ENCODE assay signal across 9 mouse cellular contexts in genomic region chr19:8886916-8887584, GRCm38 (mm10). TPM values are rescaled to one million over a fixed set of nuclear protein-coding genes. Genes with fewer than 3 reads are reported as not detected.
DNase-seq lines count a peak whose midpoint lies in the region; ATAC-seq lines count a peak whose summit lies in the region.
"Had no signal": no experiment of that assay in that cellular context is flagged by ENCODE, and none has a peak within 500 bp of the region (broad histone marks: within the 10 kb centered on the region; RNA-seq: fewer than 3 reads in every experiment).

No protein-coding gene starts in this region.

- no peak for ATAC-seq in forebrain, embryonic 16.5 days
- no peak for ATAC-seq in midbrain, embryonic 14.5 days (ENCODE audit: low FRiP score, low TSS enrichment)
- no peak for ATAC-seq in stomach, embryonic 15.5 days (ENCODE audit: insufficient read depth, low FRiP score, low read depth)

- no peaks in the 10 kb centered on the region for H3K27me3 ChIP-seq in forebrain, embryonic 10.5 days (ENCODE audit: poor library complexity, severe bottlenecking)
- no peaks in the 10 kb centered on the region for H3K27me3 ChIP-seq in forebrain, embryonic 16.5 days (replicated peaks; ENCODE audit: control insufficient read depth, insufficient read depth, low read length)
- H3K27me3 ChIP-seq in midbrain, embryonic 10.5 days (ENCODE audit: low read depth, poor library complexity, severe bottlenecking), result no peaks in the 10 kb centered on the region
- H3K27me3 ChIP-seq in midbrain, embryonic 14.5 days (ENCODE audit: control insufficient read depth, insufficient read depth, low read length), result no peaks in the 10 kb centered on the region
- no peaks in the 10 kb centered on the region for H3K27me3 ChIP-seq in stomach, embryonic 15.5 days (replicated peaks)

- H3K4me3 ChIP-seq in forebrain, embryonic 10.5 days, result peak overlapping the region; percentile 78
- no peak overlapping the region for H3K4me3 ChIP-seq in forebrain, embryonic 16.5 days (replicated peaks; ENCODE audit: low read length)
- peak overlapping the region; percentile 77 for H3K4me3 ChIP-seq in midbrain, embryonic 10.5 days
- H3K4me3 ChIP-seq in midbrain, embryonic 14.5 days (replicated peaks; ENCODE audit: low read depth, low read length), result no peak overlapping the region
- H3K4me3 ChIP-seq in stomach, embryonic 15.5 days (replicated peaks), result no peak overlapping the region

- no peak overlapping the region for H3K4me2 ChIP-seq in forebrain, embryonic 16.5 days (ENCODE audit: low read length)
- no peak overlapping the region for H3K4me2 ChIP-seq in midbrain, embryonic 14.5 days (ENCODE audit: low read length)
- 0 out of 2 replicates have a peak overlapping the region, but pooled peaks have one; percentile 57 for H3K4me2 ChIP-seq in stomach, embryonic 15.5 days

- DNase-seq in forebrain, embryonic 10.5 days (ENCODE audit: extremely low spot score, low spot score), result no peak
- no peak for DNase-seq in midbrain, embryonic 10.5 days (ENCODE audit: low spot score)
- no peak for DNase-seq in midbrain, embryonic 14.5 days
- DNase-seq in induced T-regulatory cell, adult 2 months (ENCODE audit: low read depth), result peak; percentile 15
- DNase-seq in layer of hippocampus, adult 9-10 months (ENCODE audit: low spot score), result no peak
- no peak for DNase-seq in spleen, postnatal 36 days (ENCODE audit: low spot score in 2 of 2)
- DNase-seq: kidney, postnatal 25 days had no signal

- WGBS in forebrain, embryonic 10.5 days, result 56% methylated on average over 1 of the region's 1 CpGs
- 65% methylated on average over 1 of the region's 1 CpGs for WGBS in forebrain, embryonic 16.5 days
- WGBS in midbrain, embryonic 10.5 days, result 57% methylated on average over 1 of the region's 1 CpGs
- whole genome bisulfite sequencing in midbrain, embryonic 14.5 days, result 54% methylated on average over 1 of the region's 1 CpGs
- WGBS in stomach, embryonic 15.5 days, result 43% methylated on average over 1 of the region's 1 CpGs

- peak overlapping the region; percentile 96 for H3K27ac ChIP-seq in forebrain, embryonic 10.5 days
- H3K27ac ChIP-seq in forebrain, embryonic 16.5 days (ENCODE audit: low read length), result no peak overlapping the region
- H3K27ac ChIP-seq in midbrain, embryonic 10.5 days (replicated peaks), result peak overlapping the region; percentile 94
- H3K27ac ChIP-seq in midbrain, embryonic 14.5 days (replicated peaks; ENCODE audit: low read depth, low read length), result no peak overlapping the region
- peak overlapping the region; percentile 80 for H3K27ac ChIP-seq in stomach, embryonic 15.5 days

- H3K36me3 ChIP-seq in forebrain, embryonic 10.5 days (replicated peaks), result peaks cover 22% of the 10 kb centered on the region
- H3K36me3 ChIP-seq in forebrain, embryonic 16.5 days (ENCODE audit: control insufficient read depth, insufficient read depth), result no peaks in the 10 kb centered on the region
- peaks cover 21% of the 10 kb centered on the region for H3K36me3 ChIP-seq in midbrain, embryonic 10.5 days
- peaks cover 3% of the 10 kb centered on the region for H3K36me3 ChIP-seq in midbrain, embryonic 14.5 days (ENCODE audit: control insufficient read depth, insufficient read depth, low read length)
- 0 out of 2 replicates have a peak, but pooled peaks cover 4% of the 10 kb centered on the region for H3K36me3 ChIP-seq in stomach, embryonic 15.5 days

- H3K9me3 ChIP-seq in forebrain, embryonic 10.5 days, result no peaks in the 10 kb centered on the region
- no peaks in the 10 kb centered on the region for H3K9me3 ChIP-seq in forebrain, embryonic 16.5 days (ENCODE audit: control insufficient read depth, low read length)
- no peaks in the 10 kb centered on the region for H3K9me3 ChIP-seq in midbrain, embryonic 10.5 days (replicated peaks)
- no peaks in the 10 kb centered on the region for H3K9me3 ChIP-seq in midbrain, embryonic 14.5 days (ENCODE audit: control insufficient read depth, low read length)
- no peaks in the 10 kb centered on the region for H3K9me3 ChIP-seq in stomach, embryonic 15.5 days

- H3K9ac ChIP-seq in forebrain, embryonic 16.5 days (replicated peaks; ENCODE audit: low read depth, low read length), result no peak overlapping the region
- no peak overlapping the region for H3K9ac ChIP-seq in midbrain, embryonic 14.5 days (replicated peaks; ENCODE audit: low read length)
- no peak overlapping the region for H3K9ac ChIP-seq in stomach, embryonic 15.5 days

- peaks cover 22% of the 10 kb centered on the region for H3K4me1 ChIP-seq in forebrain, embryonic 10.5 days
- H3K4me1 ChIP-seq in forebrain, embryonic 16.5 days (replicated peaks; ENCODE audit: control insufficient read depth, insufficient read depth, low read length), result peaks cover 13% of the 10 kb centered on the region
- H3K4me1 ChIP-seq in midbrain, embryonic 10.5 days, result peaks cover 24% of the 10 kb centered on the region
- H3K4me1 ChIP-seq in midbrain, embryonic 14.5 days (ENCODE audit: control insufficient read depth, insufficient read depth, low read length), result peaks cover 15% of the 10 kb centered on the region
- peaks cover 6% of the 10 kb centered on the region; the same call in 1 of the 2 replicates for H3K4me1 ChIP-seq in stomach, embryonic 15.5 days

RNA-seq across cellular contexts. Expression of gene 1810009A15Rik, which starts 1.6 kb away (rescaled TPM):
- polyA plus RNA-seq in forebrain, embryonic 10.5 days (2016; fragmentation: Nextera tagmentation; extraction: Ambion mirVana), result 178 and 183 TPM in 2 replicates
- 49.9 and 50.6 TPM in 2 replicates for polyA plus RNA-seq in forebrain, embryonic 16.5 days (2015; fragmentation: Nextera tagmentation; extraction: Ambion mirVana)
- 134 and 159 TPM in 2 replicates for polyA plus RNA-seq in midbrain, embryonic 10.5 days (2016; fragmentation: Nextera tagmentation; extraction: Ambion mirVana)
- polyA plus RNA-seq in midbrain, embryonic 14.5 days (2014; fragmentation: Nextera tagmentation; extraction: Ambion mirVana), result 40.4 and 43.1 TPM in 2 replicates
- polyA plus RNA-seq in stomach, embryonic 15.5 days (2015; fragmentation: Nextera tagmentation; extraction: Ambion mirVana), result 82.3 and 82.9 TPM in 2 replicates

RNA-seq across cellular contexts. Expression of gene Gm49416, which starts 1.7 kb away (rescaled TPM):
- 0.20 and 0.37 TPM in 2 replicates for polyA plus RNA-seq in forebrain, embryonic 10.5 days (2016; fragmentation: Nextera tagmentation; extraction: Ambion mirVana)
- 0.34 TPM in 1 of 2 replicates, not detected in the other for polyA plus RNA-seq in forebrain, embryonic 16.5 days (2015; fragmentation: Nextera tagmentation; extraction: Ambion mirVana)
- 0.17 TPM in 1 of 2 replicates, not detected in the other for polyA plus RNA-seq in midbrain, embryonic 10.5 days (2016; fragmentation: Nextera tagmentation; extraction: Ambion mirVana)
- polyA plus RNA-seq in midbrain, embryonic 14.5 days (2014; fragmentation: Nextera tagmentation; extraction: Ambion mirVana), result 0.30 TPM in 1 of 2 replicates, not detected in the other
- not detected in 2 replicates for polyA plus RNA-seq in stomach, embryonic 15.5 days (2015; fragmentation: Nextera tagmentation; extraction: Ambion mirVana)

RNA-seq across cellular contexts. Expression of gene Gm49403, which starts 3.3 kb away (rescaled TPM):
- polyA plus RNA-seq in forebrain, embryonic 10.5 days (2016; fragmentation: Nextera tagmentation; extraction: Ambion mirVana), result not detected in 2 replicates
- polyA plus RNA-seq in forebrain, embryonic 16.5 days (2015; fragmentation: Nextera tagmentation; extraction: Ambion mirVana), result not detected in 2 replicates
- polyA plus RNA-seq in midbrain, embryonic 10.5 days (2016; fragmentation: Nextera tagmentation; extraction: Ambion mirVana), result not detected in 2 replicates
- polyA plus RNA-seq in midbrain, embryonic 14.5 days (2014; fragmentation: Nextera tagmentation; extraction: Ambion mirVana), result not detected in 2 replicates
- not detected in 2 replicates for polyA plus RNA-seq in stomach, embryonic 15.5 days (2015; fragmentation: Nextera tagmentation; extraction: Ambion mirVana)

RNA-seq across cellular contexts. Expression of gene Lbhd1, which starts 3.5 kb away (rescaled TPM):
- 125 and 130 TPM in 2 replicates for polyA plus RNA-seq in forebrain, embryonic 10.5 days (2016; fragmentation: Nextera tagmentation; extraction: Ambion mirVana)
- 50.0 and 51.9 TPM in 2 replicates for polyA plus RNA-seq in forebrain, embryonic 16.5 days (2015; fragmentation: Nextera tagmentation; extraction: Ambion mirVana)
- 110 and 133 TPM in 2 replicates for polyA plus RNA-seq in midbrain, embryonic 10.5 days (2016; fragmentation: Nextera tagmentation; extraction: Ambion mirVana)
- 34.9 and 38.0 TPM in 2 replicates for polyA plus RNA-seq in midbrain, embryonic 14.5 days (2014; fragmentation: Nextera tagmentation; extraction: Ambion mirVana)
- polyA plus RNA-seq in stomach, embryonic 15.5 days (2015; fragmentation: Nextera tagmentation; extraction: Ambion mirVana), result 69.9 and 93.9 TPM in 2 replicates

RNA-seq across cellular contexts. Expression of gene Ints5, which starts 5.8 kb away (rescaled TPM):
- polyA plus RNA-seq in forebrain, embryonic 10.5 days (2016; fragmentation: Nextera tagmentation; extraction: Ambion mirVana), result 59.9 and 61.4 TPM in 2 replicates
- 41.0 and 45.9 TPM in 2 replicates for polyA plus RNA-seq in forebrain, embryonic 16.5 days (2015; fragmentation: Nextera tagmentation; extraction: Ambion mirVana)
- 54.8 and 56.7 TPM in 2 replicates for polyA plus RNA-seq in midbrain, embryonic 10.5 days (2016; fragmentation: Nextera tagmentation; extraction: Ambion mirVana)
- 28.2 and 31.1 TPM in 2 replicates for polyA plus RNA-seq in midbrain, embryonic 14.5 days (2014; fragmentation: Nextera tagmentation; extraction: Ambion mirVana)
- polyA plus RNA-seq in stomach, embryonic 15.5 days (2015; fragmentation: Nextera tagmentation; extraction: Ambion mirVana), result 36.8 and 43.6 TPM in 2 replicates

Comparison
In these comparisons a context has a peak if more than half of its experiments do, and no peak if none do; other contexts are left out.
1. H3K27ac ChIP-seq: peak in forebrain, embryonic 10.5 days (single experiment), midbrain, embryonic 10.5 days (single experiment) and stomach, embryonic 15.5 days (single experiment); none in forebrain, embryonic 16.5 days (single experiment) and midbrain, embryonic 14.5 days (single experiment).
2. H3K4me3 ChIP-seq: peak in forebrain, embryonic 10.5 days (single experiment) and midbrain, embryonic 10.5 days (single experiment); none in forebrain, embryonic 16.5 days (single experiment), midbrain, embryonic 14.5 days (single experiment) and stomach, embryonic 15.5 days (single experiment).